Mouse (Mus musculus) T-cell, adult 66 days (primary cell): ENCODE data around the gene Cited2. TPM values are rescaled to one million over a fixed set of nuclear protein-coding genes. Genes with fewer than 3 reads are reported as not detected.

Source experiments
- total RNA-seq, 2 experiments: library from RNA; stranded (reverse); gene quantifications; 3 replicates in 1 of 2; 4 replicates in 1 of 2; pipeline ENCODE4 v1.2.4; 2023

The Cited2 gene
- 10 to 100 TPM; 72.8 to 89.3 TPM for total RNA-seq

DNA sequence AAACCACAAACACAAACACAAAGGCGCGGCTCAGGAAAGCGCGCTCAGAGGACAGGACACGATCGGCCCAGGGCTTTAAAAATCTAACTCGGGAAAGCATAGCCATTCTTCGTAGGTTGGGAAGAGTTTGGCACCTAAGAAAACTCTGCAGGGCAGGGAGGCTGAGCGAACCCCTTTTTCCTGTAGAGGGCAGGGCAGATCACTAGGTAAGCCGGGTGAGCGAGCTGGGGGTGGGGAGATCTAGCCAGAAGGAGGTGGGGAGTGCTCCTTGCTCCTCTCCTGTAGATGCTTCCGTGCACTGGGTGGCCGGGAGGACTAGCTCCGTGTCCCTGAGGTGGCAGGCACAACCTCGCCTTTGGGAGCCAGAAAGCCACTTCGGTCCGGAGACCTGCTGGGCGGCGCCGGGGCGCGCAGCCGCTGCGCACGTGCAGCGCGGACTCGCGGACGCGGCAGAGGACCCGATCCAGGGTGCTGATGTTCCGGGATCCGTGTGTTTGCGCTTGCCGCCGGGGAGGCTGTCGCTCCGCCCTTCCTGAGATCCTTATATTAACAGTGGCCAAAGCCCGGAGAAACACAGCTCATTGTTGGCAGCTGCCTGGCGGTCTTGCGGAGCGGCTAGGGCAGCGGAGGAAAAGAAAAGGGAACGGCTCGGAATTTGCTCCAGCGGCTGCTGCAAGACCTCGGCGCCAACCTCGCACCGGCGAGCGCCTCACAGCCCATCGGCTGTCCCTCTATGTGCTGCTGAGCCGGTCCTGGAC, at the start of gene Cited2:
TSS of gene Cited2 (plus strand) at position 566 of the 758 bp plus-strand sequence.

Other genes starting within 250 kb of the Cited2 start
- gene Txlnb, start 73.0 kb downstream of the Cited2 start, total RNA-seq, result under 1 TPM; 0.21 to 0.70 TPM
- 100 to 1,000 TPM; 110 to 112 TPM for gene Heca, start 224.8 kb downstream of the Cited2 start, total RNA-seq